Mouse (Mus musculus): Measurements from ENCODE around the gene Poc1b.

- TF ChIP-seq CTCF (IDR thresholded peaks at IDR 0.05) (no peak), POLR2A (IDR thresholded peaks at IDR 0.05; ENCODE audit: insufficient read depth, low read depth, low read length) (no peak)
Measured at GRCm38 (mm10) chr10:99234336-99234735, 127.5 kb downstream of the Poc1b start.
